Mouse (Mus musculus): Measurements from ENCODE around the gene Heatr4.
"Not testable (repeated sequence)": the region's sequence is repeated elsewhere in the genome, so short reads cannot be mapped to it uniquely, and the experiment has no call there.

The Heatr4 gene

DNA sequence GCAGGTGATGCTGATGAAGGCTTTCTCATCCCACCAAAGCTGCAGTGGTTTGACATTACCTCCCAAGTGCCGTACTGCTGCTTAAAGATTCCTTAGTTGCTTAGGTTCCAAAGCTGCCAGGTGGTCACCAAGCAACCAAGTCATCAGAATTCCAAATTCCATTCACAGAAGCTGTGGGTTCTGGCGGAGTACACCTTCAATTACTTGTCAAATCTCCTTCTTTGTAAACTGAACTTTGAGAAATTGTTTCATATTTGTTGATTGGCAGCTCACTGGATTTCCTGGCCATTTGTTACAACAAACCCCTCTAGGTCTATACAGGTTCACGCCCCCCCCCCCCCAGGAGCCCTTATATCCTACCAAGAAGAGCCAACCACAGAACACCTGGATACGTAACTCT, at the start of gene Heatr4:
Heatr4 (minus strand) TSS at position 101 of the 400 bp plus-strand sequence.
- in situ Hi-C loops (cut with MboI; ENCODE audit: low pct_unique_long_range_greater_than_20kb in 1 of 2, low sequenced_read_pairs in 2 of 2, unreplicated experiment in 1 of 2) = loop anchor here (10.0 to 25.0 kb wide), 2 partner anchors 60 to 278 kb away; no protein-coding TSS in a partner anchor

DNA sequence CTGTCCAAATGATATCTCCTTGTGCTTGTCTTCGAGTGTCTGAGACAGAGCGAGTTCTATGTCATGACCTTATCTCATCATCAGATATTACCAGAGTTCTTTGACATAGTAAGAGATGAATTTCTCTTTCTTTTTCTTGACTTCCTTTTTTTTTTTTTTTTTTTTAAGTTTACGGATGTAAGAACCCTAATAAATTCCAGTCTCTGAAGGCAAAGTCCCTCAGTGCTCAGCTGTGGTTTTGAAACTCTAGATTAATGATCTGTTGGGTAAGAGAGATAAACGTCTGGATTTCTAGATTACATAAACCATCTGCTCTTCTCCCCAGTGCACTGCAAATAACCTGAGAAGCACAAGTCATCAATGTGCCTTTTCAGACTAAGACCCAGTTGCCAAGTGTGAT, 49.5 kb upstream of the Heatr4 start:
- in situ Hi-C loops (cut with MboI; ENCODE audit: low pct_unique_long_range_greater_than_20kb in 1 of 2, low sequenced_read_pairs in 2 of 2, unreplicated experiment in 1 of 2) = no loop called here

- in situ Hi-C loops (cut with MboI; ENCODE audit: low pct_unique_long_range_greater_than_20kb in 1 of 2, low sequenced_read_pairs in 2 of 2, unreplicated experiment in 1 of 2) = not testable (repeated sequence)
Measured at GRCm38 (mm10) chr12:84033302-84033701, 48.6 kb upstream of the Heatr4 start.

DNA sequence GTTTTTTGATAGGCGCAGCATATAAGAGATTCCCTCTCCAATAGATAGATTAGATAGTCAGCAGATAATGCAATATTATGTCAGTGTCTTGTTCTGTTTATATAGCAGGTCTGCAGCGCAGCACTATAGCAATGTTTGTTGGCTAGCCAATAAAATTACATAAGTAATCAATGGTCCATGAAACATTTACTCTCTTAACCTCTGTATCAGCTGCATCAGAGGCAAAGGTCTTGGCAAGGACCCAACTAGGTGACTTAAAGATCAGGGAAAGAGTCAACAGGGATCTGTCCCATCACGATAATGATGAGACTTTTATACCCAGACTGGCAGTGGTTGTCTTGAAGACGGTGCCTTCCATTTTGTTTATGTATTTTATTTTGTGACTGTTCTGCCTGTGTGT, 48.2 kb upstream of the Heatr4 start:
- in situ Hi-C loops (cut with MboI; ENCODE audit: low pct_unique_long_range_greater_than_20kb in 1 of 2, low sequenced_read_pairs in 2 of 2, unreplicated experiment in 1 of 2) = no loop called here

DNA sequence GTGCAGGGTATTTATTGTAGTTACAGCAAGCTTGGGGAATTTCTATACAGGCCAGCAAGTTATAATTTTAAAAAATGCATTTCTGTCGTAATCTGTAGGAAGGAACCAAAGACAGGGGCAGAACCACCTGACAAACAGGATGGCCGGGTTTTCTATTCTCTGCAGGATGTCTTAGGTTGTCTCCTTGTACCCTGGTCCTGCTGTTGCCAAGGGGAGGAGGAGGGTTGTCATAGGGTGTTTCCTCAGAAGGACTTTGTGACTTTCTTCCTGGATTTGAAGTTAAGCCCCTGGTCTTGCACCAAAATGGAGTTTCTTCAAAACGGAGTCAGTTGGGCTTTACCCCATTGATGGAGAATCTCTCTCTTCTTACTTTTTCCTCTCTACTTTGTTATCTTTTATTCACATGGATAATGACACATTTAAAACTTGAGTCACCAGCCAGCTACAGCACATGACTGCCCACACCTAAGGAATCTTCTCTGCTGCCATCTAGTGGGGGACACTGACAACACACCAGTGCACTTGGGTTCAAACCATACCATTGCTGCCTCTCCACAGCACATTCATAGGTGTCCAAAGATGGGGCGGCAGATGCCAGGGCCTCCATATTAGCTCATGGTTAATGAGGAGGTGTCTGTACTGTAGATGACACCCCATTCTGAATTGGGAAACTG, 46.1 kb upstream of the Heatr4 start:
- in situ Hi-C loops (cut with MboI; ENCODE audit: low pct_unique_long_range_greater_than_20kb in 1 of 2, low sequenced_read_pairs in 2 of 2, unreplicated experiment in 1 of 2) = no loop called here

DNA sequence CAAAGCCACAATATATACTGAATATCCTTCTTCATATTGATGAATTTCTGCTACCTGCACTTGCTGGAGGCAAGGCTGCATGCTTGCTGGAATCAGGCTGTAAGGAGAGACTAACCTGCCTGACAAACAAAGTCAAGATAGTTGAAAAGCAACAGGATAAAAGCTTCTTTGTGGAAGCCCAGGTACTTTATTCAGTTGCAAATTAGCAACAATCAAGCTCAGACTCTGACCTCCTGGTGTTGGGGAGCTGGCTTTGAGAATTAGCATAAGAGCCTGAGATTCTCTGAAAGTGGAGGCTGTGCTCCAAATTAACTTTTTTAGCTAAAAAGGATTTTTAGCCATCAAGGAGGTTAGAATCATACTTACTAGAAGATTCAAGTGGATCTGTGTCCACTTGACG, 44.4 kb upstream of the Heatr4 start:
- in situ Hi-C loops (cut with MboI; ENCODE audit: low pct_unique_long_range_greater_than_20kb in 1 of 2, low sequenced_read_pairs in 2 of 2, unreplicated experiment in 1 of 2) = not testable (repeated sequence)

DNA sequence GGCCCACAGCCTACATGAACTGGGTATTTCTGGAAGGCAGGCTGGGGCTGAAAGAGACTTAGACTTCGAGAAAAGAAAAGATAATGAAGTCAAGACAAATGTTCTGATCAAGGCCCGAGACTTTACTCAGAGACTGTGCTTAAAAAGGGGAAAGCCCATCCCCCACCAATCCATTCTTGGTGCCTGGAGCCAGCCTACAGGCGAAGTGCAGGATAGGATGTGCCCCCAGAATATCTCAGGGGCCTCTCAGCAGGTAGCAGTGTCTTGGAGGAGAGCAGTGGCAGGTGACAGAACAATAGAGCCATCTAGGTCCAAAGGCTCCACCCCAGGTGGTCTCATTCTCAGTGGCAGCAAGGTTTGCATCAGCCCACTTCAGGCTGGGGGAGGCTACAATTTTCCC, 43.7 kb upstream of the Heatr4 start:
- in situ Hi-C loops (cut with MboI; ENCODE audit: low pct_unique_long_range_greater_than_20kb in 1 of 2, low sequenced_read_pairs in 2 of 2, unreplicated experiment in 1 of 2) = not testable (repeated sequence)

DNA sequence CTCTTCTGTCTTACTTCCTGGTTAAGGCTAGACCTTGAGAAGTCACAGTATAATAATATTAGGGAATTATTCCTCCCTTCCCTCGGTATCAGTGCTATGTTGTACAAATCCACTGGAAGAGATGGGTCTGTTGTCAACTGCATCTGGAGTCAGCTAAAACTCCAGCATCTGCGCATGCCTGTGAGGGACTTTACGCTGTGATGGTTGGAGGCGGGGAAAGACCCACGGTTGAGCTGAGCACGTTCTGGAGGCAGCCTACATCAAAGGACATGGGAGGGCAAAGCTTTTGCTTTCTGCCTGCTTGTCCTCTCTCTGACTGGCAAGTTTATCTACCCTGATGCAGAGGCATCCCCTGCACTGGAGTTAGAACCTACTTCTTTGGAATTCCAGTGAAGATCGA, 41.2 kb upstream of the Heatr4 start:
- in situ Hi-C loops (cut with MboI; ENCODE audit: low pct_unique_long_range_greater_than_20kb in 1 of 2, low sequenced_read_pairs in 2 of 2, unreplicated experiment in 1 of 2) = no loop called here

DNA sequence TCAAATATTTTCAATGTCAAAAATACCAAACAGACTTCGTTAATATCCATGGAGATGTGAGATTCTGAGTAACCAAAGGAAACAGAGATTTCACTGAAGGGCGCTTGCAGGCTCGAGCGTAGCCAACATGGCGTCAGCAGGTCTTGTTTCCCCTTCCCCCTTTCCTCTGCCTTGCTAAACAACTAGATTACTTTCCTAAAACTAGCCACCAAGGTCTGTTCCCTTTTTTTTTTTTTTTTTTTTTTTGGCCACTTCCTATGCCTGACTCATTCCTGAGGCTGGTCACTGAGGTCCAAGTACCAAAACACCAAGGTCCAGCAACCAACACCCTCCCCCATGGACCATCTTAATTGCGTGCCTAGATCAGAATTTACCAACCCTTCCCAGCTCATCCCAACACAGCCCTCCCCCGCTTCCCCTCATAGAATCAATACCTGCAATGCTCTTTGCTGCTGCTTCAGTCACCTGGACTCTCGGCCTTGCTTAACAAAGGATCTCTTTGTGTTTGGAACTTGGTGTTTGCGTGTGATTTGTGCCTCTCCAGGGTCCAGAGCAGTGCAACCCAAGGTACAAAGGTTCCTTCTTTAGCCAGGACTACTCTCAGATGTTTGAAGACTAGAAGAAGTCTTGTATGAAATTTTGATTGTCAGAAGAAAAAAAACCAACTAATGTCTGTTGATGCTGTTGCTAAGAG, 38.5 kb upstream of the Heatr4 start:
- in situ Hi-C loops (cut with MboI; ENCODE audit: low pct_unique_long_range_greater_than_20kb in 1 of 2, low sequenced_read_pairs in 2 of 2, unreplicated experiment in 1 of 2) = no loop called here

DNA sequence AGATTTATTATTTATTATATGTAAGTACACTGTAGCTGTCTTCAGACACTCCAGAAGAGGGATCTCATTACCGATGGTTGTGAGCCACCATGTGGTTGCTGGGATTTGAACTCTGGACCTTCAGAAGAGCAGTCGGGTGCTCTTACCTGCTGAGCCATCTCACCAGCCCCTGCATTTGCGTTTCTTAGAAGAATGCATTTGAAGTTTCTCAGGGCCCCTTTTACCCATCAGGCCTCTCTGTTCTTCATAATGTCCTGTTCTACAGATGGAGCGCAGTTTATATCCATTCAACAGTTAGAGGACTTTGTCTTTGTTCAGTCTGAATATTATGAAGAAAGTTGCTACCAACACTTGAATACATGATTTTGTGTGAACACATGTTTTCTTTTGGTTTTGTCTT, 37.6 kb upstream of the Heatr4 start:
- in situ Hi-C loops (cut with MboI; ENCODE audit: low pct_unique_long_range_greater_than_20kb in 1 of 2, low sequenced_read_pairs in 2 of 2, unreplicated experiment in 1 of 2) = not testable (repeated sequence)

DNA sequence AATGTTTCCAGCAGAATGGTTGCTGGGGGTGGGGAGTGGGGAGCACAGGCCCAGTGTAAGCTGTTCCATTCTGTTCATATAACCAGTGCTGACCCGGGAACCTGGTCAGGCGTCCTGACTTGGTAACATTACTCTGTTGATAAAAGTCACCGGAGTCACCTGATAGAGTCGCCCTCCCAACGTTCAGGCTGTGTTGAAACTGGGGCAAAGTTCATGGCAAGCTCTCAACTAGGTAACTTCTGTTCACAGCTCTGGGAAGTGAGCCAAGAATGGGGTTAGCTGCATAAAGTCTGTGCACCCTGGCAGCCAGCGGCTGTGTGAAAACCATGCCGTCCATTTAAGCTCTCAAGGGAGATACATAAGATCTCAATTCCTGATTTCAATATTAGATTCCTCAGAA, 35.9 kb upstream of the Heatr4 start:
- in situ Hi-C loops (cut with MboI; ENCODE audit: low pct_unique_long_range_greater_than_20kb in 1 of 2, low sequenced_read_pairs in 2 of 2, unreplicated experiment in 1 of 2) = not testable (repeated sequence)

DNA sequence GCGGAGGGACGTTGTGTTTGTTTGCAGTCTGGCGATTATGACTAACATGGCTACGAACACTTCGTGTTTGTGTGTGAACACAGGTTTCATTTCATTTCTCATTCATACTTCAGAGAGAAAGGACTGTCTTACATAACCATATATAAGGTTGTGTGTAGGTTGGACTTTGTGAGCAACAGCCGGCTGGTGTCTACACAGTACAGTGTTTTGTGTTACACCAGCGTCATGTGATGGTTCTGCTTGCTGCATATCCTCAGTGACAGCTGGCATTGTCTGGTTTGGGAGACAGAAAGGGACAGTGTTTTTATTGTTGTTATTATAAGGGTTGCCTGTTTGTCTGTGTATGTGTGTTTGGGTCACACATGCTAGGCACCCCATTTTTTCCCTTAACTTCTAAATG, 29.0 kb upstream of the Heatr4 start:
- in situ Hi-C loops (cut with MboI; ENCODE audit: low pct_unique_long_range_greater_than_20kb in 1 of 2, low sequenced_read_pairs in 2 of 2, unreplicated experiment in 1 of 2) = no loop called here

DNA sequence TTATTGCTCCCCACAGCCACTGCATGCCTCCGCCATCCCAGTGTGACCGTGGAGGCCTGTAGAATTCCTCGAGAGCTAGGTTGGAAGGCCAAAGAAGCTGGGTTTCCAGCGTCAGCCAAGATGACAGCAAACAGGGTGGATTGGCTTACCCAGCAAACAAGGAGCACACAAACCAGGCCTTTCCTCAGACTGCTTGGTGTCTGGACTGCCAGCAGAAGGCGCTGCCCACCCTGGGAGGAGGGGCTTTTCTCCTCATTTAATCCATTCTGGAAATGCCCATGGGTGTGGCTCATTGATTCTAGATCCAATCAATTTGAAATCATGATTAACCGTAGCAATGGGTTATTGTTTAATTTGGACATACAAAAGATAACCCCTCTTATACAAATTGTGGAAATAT, 28.5 kb upstream of the Heatr4 start:
- in situ Hi-C loops (cut with MboI; ENCODE audit: low pct_unique_long_range_greater_than_20kb in 1 of 2, low sequenced_read_pairs in 2 of 2, unreplicated experiment in 1 of 2) = no loop called here

GRCm38 (mm10) chr12:84011251-84012040, 26.8 kb upstream of the Heatr4 start:
- in situ Hi-C loops (cut with MboI; ENCODE audit: low pct_unique_long_range_greater_than_20kb in 1 of 2, low sequenced_read_pairs in 2 of 2, unreplicated experiment in 1 of 2) = no loop called here

DNA sequence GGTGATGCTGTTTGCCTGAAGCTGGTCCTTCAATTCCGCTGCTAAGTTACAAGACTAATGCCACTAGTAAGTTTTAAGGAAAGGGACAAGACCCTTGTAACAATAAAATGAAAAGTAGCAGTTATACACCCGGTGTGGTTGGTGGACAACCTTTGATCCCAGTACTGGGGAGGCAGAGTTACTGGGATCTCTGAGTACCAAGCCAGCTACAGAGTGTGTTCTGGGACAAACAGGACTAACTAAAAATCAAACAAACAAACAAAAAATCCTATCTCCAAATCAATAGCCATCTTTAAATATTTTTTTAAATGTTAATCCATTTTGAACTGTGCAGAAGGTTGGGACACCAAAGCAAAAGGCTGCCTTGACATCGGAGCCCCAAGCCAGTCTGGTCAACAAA, 25.5 kb upstream of the Heatr4 start:
- in situ Hi-C loops (cut with MboI; ENCODE audit: low pct_unique_long_range_greater_than_20kb in 1 of 2, low sequenced_read_pairs in 2 of 2, unreplicated experiment in 1 of 2) = no loop called here

- in situ Hi-C loops (cut with MboI; ENCODE audit: low pct_unique_long_range_greater_than_20kb in 1 of 2, low sequenced_read_pairs in 2 of 2, unreplicated experiment in 1 of 2) = not testable (repeated sequence)
Measured at GRCm38 (mm10) chr12:84009171-84009965, 24.7 kb upstream of the Heatr4 start, which contains the start of gene Acot1. Gene Acot1 (plus strand): TSS chr12:84009490.

DNA sequence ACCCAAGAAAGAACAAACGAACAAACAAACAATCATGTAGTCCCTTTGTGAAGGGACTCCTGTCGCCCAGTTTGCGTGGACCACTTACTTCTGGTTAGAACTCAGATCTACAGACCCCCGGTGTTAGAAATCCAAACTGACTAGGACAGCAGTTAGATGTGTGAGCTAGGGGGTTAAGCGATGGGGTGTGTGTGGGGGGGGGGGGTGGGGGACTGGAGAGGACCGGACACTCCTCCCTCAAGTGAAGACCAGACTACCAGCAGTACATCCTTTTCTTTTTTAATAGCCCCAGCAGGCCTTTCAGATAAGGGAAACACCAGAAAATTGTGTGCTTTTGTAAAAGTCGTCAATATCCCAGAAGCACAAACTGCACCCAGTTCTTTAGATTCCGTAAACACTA, 24.1 kb upstream of the Heatr4 start:
- in situ Hi-C loops (cut with MboI; ENCODE audit: low pct_unique_long_range_greater_than_20kb in 1 of 2, low sequenced_read_pairs in 2 of 2, unreplicated experiment in 1 of 2) = no loop called here

DNA sequence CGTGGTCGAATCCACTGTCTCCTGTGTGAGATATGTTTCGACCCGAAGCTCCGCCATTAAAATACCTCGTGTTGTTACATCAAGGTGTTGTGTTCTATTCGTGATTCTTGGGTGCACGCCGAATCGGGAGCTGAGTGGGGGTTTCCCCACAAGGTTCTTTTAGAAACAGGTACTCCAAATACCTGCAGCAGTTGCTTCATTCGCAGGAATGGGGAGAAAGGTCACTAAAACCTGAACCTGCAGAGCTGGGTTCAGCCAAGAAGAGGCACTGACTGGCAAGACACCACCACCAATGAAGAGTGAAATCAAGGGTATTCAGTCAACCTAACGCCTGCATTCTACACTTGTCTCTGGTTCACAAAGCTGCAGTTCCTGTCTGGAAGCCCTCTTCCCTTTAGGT, 23.6 kb upstream of the Heatr4 start:
- in situ Hi-C loops (cut with MboI; ENCODE audit: low pct_unique_long_range_greater_than_20kb in 1 of 2, low sequenced_read_pairs in 2 of 2, unreplicated experiment in 1 of 2) = no loop called here

DNA sequence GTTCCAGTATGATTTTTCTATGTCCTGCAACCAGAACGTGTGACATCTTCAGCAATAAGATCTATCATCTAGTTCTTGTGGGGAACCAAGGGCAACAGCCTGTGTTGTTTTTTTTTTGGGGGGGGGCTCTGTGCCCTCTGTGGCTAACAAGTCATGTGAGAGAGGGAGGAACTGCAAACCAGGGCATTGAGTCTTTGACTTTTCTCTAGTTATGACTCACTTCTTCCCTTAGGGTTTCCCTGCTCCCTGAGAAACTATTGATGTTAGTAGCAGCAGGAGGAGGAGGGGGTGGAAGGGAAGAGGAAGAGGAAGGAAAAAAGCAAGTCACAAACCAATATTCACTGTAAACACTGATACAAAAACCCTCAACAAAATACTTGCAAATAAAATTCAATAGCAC, 19.2 kb upstream of the Heatr4 start:
- in situ Hi-C loops (cut with MboI; ENCODE audit: low pct_unique_long_range_greater_than_20kb in 1 of 2, low sequenced_read_pairs in 2 of 2, unreplicated experiment in 1 of 2) = no loop called here
